Mouse (Mus musculus): ENCODE measurements around the gene Parp3. TPM values are rescaled to one million over a fixed set of nuclear protein-coding genes. Genes with fewer than 3 reads are reported as not detected.
"Not testable (repeated sequence)": the region's sequence is repeated elsewhere in the genome, so short reads cannot be mapped to it uniquely, and the experiment has no call there.

The Parp3 gene
- 3.7 and 4.6 TPM in 2 replicates for polyA plus RNA-seq (2016; fragmentation: Nextera tagmentation; extraction: Ambion mirVana)

DNA sequence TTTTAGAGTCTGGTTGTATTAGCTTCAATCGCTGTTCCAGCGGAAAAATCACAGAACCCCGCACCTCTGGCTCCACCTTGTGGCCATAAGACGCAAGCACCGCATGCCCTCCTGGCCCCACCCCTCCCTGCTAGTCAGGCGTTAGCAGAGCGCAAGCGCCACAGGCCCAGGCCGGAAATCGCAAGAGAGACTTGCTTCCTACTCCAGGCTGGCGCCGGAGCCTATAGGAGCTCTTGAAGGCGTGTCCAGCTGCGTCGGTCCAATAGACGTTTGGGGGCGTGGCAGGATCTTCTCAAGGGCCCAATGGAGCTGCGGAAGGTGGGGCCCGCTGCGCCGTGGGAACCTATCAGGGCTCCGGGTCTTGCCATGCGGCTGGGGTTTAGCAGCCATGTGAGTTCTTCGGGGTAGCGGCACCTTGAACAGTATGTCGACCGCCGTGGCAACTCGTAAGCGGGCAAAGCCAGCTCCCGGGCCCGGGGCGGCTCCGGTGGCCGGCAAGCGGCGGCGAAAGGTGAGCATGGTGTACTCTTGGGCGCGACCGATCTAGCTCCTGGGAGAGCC is at the start of gene Parp3:
Parp3 (minus strand) TSS at position 26 of the 561 bp plus-strand sequence.
- Histone ChIP-seq H3K9me3 (no peaks in the 10 kb centered on the region), H3K27ac (peak within 1 kb of the TSS; percentile 70), H3K36me3 (peaks cover 15% of the 10 kb centered on the region), H3K4me3 (peak within 1 kb of the TSS; percentile 83), H3K4me2 (replicated peaks) (peak within 1 kb of the TSS; percentile 94), H3K9ac (peak within 1 kb of the TSS; percentile 71), H3K27me3 (no peaks in the 10 kb centered on the region), H3K4me1 (peaks cover 36% of the 10 kb centered on the region)
- peak; percentile 96 for ATAC-seq (ENCODE audit: insufficient number of reproducible peaks, insufficient read depth, low FRiP score, low TSS enrichment)
- under 1% methylated on average over 41 of the region's 41 CpGs for WGBS

DNA sequence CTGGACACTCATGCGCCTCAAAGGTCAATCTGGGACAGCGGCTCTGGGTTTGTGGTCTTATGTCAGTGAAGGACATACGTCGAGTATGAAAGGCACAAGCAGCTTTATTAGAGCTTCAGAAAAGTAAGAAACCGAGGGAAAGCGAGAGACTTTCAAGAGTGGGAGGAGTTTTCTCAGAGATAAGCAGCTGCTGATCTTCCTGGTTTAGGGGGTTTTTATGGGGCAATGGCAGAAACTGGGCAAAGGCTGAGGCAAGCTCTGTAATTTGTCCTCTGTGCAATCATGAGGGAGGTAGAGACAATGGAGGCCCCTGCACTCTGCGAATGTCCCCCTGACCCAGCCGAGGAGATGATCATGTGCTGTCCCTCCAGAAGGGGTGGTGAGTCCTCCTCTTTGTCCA is 43.2 kb upstream of the Parp3 start:
- Histone ChIP-seq H3K9me3 (no peaks in the 10 kb centered on the region), H3K4me1 (no peaks in the 10 kb centered on the region), H3K9ac (no peak overlapping the region), H3K27me3 (no peaks in the 10 kb centered on the region), H3K4me3 (no peak overlapping the region), H3K27ac (no peak overlapping the region), H3K4me2 (replicated peaks) (no peak overlapping the region), H3K36me3 (no peaks in the 10 kb centered on the region)
- 81% methylated on average over 8 of the region's 8 CpGs for WGBS
- no peak for ATAC-seq (ENCODE audit: insufficient number of reproducible peaks, insufficient read depth, low FRiP score, low TSS enrichment)

DNA sequence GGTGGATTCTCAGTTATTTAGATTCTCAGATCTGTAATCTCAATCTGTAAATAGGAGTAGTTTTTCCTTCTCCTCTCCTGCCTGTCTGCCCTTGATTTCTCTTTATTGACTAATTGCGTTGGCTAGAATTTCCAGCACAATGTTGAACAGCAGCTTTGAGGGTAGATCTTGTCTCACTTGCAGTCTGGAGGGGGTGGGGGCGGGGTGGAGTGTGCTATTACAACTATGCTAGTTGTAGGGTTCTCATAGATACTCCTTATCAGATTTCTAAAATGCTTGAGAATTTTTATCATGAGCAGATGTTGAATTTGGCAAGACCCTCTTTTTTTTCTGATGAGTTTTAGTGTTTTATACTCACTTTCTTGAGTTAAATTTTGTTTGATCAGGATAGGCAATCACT is 42.7 kb upstream of the Parp3 start:
- no peaks in the 10 kb centered on the region for H3K4me1 ChIP-seq
- no peak overlapping the region for H3K4me3 ChIP-seq
- H3K4me2 ChIP-seq (replicated peaks) = no peak overlapping the region
- 45% methylated on average over 2 of the region's 2 CpGs for WGBS
- H3K36me3 ChIP-seq = no peaks in the 10 kb centered on the region
- H3K9ac ChIP-seq = no peak overlapping the region
- no peaks in the 10 kb centered on the region for H3K27me3 ChIP-seq
- H3K27ac ChIP-seq = no peak overlapping the region
- ATAC-seq (ENCODE audit: insufficient number of reproducible peaks, insufficient read depth, low FRiP score, low TSS enrichment) = no peak
- H3K9me3 ChIP-seq = no peaks in the 10 kb centered on the region

DNA sequence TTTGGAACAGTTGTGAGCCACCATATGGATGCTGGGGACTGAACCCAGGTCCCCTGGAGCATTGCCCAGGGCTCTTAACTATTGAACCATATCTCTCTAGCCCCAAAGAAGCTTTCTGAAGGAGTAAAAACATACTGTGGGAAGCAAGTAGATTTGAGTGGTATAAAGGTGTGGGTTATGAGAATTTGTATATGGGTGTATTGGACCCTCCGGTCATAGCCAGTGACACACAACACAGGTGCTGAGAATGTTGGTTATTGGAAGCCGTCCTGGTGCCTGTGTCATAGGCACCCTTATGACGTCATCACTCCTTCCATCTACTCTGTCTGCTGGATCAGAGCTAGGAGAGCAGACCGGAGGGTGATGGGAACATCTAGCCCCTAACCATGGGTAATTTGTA is 37.5 kb upstream of the Parp3 start, which contains the start of gene Iqcf5:
Iqcf5 (plus strand) TSS at position 301 of the 400 bp plus-strand sequence.
- Histone ChIP-seq H3K9ac (no peak within 1 kb of the TSS), H3K36me3 (no peaks in the 10 kb centered on the region), H3K4me1 (no peaks in the 10 kb centered on the region), H3K9me3 (no peaks in the 10 kb centered on the region), H3K27ac (no peak within 1 kb of the TSS), H3K27me3 (no peaks in the 10 kb centered on the region), H3K4me3 (no peak within 1 kb of the TSS), H3K4me2 (replicated peaks) (no peak within 1 kb of the TSS)
- 83% methylated on average over 4 of the region's 4 CpGs for WGBS
- no peak for ATAC-seq (ENCODE audit: insufficient number of reproducible peaks, insufficient read depth, low FRiP score, low TSS enrichment)

DNA sequence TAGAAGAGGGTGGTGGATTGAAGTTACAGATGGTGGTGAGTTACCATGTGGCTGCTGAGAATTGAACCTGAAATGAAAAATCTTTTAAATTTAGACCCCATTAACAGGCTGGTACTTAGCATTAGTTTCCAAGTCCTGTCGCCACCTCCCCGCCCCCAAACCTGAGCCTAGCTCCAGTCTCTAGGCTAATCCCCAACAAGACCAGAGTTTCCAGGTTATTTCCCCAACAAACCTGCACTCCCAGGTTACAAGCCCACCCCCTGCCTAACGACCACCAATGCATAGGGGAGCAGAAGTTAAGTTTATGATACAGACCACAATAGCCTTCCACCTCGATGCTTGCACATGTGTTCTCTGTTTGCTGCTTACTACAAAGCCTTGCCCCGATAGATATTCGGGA is 36.8 kb upstream of the Parp3 start:
- H3K9ac ChIP-seq = no peak overlapping the region
- 76% methylated on average over 6 of the region's 6 CpGs for WGBS
- ATAC-seq (ENCODE audit: insufficient number of reproducible peaks, insufficient read depth, low FRiP score, low TSS enrichment) = no peak
- no peak overlapping the region for H3K4me2 ChIP-seq (replicated peaks)
- no peak overlapping the region for H3K4me3 ChIP-seq
- no peaks in the 10 kb centered on the region for H3K9me3 ChIP-seq
- H3K36me3 ChIP-seq = no peaks in the 10 kb centered on the region
- no peaks in the 10 kb centered on the region for H3K4me1 ChIP-seq
- H3K27ac ChIP-seq = no peak overlapping the region
- no peaks in the 10 kb centered on the region for H3K27me3 ChIP-seq

DNA sequence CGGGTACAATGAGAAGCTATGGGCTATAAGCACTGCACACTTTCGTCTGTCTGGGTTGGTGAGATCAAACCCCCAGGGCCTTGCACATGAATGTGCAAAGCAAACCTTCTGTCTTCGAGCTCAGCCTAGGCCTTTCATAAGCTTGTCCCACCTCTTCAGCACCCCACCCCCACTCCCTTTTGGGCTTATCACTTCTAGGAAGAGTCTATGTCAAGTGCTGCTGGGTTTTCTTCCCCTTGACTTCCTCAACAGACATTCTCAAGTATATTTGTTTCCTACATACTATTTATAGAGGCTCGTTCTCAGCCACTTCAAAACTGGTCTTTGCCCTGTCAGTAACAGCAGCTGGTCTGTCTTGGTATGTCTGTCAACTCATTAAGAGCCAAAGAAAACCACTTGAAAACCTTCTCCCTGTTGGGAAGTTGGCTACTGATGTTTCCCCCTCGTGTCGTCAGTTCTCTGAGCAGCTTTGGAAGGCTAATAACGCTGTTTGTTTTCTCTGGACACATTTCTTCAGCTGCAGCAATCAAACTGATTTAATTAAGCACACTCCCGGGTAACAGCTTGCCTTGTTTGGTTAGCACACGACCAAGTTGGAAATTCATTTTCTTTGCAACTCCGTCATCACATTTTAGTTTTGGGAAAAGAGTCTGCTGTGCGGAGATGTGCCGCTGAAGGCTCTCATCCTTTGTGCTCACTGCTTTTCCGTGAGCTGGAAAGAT is 36.1 kb upstream of the Parp3 start:
- Histone ChIP-seq H3K27me3 (no peaks in the 10 kb centered on the region), H3K4me3 (no peak overlapping the region), H3K4me2 (replicated peaks) (no peak overlapping the region), H3K36me3 (no peaks in the 10 kb centered on the region), H3K27ac (no peak overlapping the region), H3K9me3 (no peaks in the 10 kb centered on the region), H3K4me1 (no peaks in the 10 kb centered on the region), H3K9ac (no peak overlapping the region)
- no peak for ATAC-seq (ENCODE audit: insufficient number of reproducible peaks, insufficient read depth, low FRiP score, low TSS enrichment)
- WGBS = 63% methylated on average over 13 of the region's 13 CpGs

DNA sequence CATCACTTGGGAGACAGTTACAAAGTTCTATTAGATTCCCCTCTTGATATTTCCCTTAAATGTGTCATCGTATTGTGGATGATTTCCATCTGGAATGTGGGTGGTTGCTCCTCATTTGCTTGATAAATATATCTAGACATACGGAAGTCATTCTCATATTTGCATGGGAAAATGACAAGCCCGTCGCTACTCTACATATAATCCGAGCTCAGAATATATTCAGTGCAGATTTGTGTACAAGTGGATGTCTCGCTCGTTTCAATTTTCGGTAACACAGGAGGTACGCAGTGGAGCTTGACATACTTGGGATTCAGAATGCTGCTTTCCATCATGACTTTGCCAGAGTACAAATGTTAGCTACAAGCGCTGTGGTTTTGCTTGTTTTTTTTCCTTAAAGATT is 32.6 kb upstream of the Parp3 start:
- H3K4me1 ChIP-seq = no peaks in the 10 kb centered on the region
- WGBS = 91% methylated on average over 10 of the region's 10 CpGs
- H3K27ac ChIP-seq = no peak overlapping the region
- H3K4me2 ChIP-seq (replicated peaks) = no peak overlapping the region
- no peak overlapping the region for H3K4me3 ChIP-seq
- no peak overlapping the region for H3K9ac ChIP-seq
- no peaks in the 10 kb centered on the region for H3K9me3 ChIP-seq
- no peaks in the 10 kb centered on the region for H3K27me3 ChIP-seq
- no peak for ATAC-seq (ENCODE audit: insufficient number of reproducible peaks, insufficient read depth, low FRiP score, low TSS enrichment)
- H3K36me3 ChIP-seq = no peaks in the 10 kb centered on the region

DNA sequence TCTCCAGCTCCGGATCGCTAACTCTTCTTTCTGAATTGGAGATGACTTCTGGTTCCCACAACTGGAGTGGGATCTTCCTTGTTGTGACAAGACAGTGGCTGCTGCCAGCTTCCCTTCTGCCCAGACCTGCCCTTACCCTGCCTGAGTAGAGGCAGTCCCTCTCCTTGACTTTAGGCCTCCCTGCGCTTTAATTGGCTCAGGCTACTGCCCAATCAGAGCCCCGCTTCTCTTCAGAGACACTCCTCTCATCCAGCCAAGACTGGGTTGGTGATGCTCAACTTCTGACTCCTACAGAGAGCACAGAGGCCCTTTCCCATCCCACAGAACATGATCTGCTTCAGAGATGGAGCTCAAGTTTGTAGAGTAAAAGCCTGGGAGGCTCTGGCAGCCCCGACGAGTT is 27.5 kb upstream of the Parp3 start:
- no peaks in the 10 kb centered on the region for H3K36me3 ChIP-seq
- no peak overlapping the region for H3K9ac ChIP-seq
- WGBS = 75% methylated on average over 6 of the region's 6 CpGs
- no peaks in the 10 kb centered on the region for H3K9me3 ChIP-seq
- no peak overlapping the region for H3K4me2 ChIP-seq (replicated peaks)
- no peaks in the 10 kb centered on the region for H3K4me1 ChIP-seq
- H3K27ac ChIP-seq = no peak overlapping the region
- no peak overlapping the region for H3K4me3 ChIP-seq
- no peak for ATAC-seq (ENCODE audit: insufficient number of reproducible peaks, insufficient read depth, low FRiP score, low TSS enrichment)
- no peaks in the 10 kb centered on the region for H3K27me3 ChIP-seq

DNA sequence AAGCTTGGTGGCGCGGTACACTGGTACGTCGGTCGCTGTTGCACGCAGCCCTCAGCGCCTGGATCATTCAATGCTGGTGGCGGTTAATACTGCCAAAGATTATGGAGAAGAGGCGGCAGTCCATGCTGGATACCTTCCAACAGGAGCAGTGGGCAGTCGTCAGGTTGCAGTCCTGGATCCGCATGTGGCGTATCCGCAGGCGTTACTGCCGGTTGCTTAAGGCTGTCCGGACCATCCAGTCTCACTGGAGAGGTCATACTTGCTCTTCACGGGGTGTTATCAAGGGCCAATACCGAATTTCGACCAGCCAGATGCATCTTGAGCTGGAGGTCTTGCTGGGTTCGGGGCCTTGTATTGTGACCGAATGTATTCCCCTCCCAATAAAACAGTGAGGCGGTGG is 25.1 kb upstream of the Parp3 start:
- Histone ChIP-seq H3K9ac (no peak overlapping the region), H3K36me3 (no peaks in the 10 kb centered on the region), H3K9me3 (no peaks in the 10 kb centered on the region), H3K27me3 (no peaks in the 10 kb centered on the region), H3K4me3 (no peak overlapping the region), H3K4me1 (no peaks in the 10 kb centered on the region), H3K27ac (no peak overlapping the region), H3K4me2 (replicated peaks) (no peak overlapping the region)
- 89% methylated on average over 22 of the region's 22 CpGs for WGBS
- no peak for ATAC-seq (ENCODE audit: insufficient number of reproducible peaks, insufficient read depth, low FRiP score, low TSS enrichment)

DNA sequence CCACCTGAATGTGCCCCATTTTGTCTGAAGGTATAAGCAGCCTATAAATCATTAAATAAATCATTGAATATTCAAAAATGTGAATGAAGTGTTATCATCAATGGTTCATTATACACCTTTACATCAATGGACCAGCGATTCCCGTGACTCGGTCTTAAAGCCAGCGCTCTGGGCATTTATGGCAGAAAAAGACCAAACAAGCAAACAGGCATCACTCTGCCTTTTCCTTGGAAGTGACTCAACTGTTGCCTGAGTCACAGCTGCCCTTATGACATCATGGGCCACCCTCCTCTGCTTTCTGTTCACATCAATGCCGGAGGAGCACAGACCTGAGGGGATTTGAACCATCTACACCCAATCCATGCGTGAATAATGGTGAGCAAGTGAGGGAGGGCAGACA is 22.9 kb upstream of the Parp3 start, which contains the start of gene Iqcf1:
Iqcf1 (plus strand) TSS at position 301 of the 400 bp plus-strand sequence.
- no peaks in the 10 kb centered on the region for H3K4me1 ChIP-seq
- no peak within 1 kb of the TSS for H3K27ac ChIP-seq
- no peak within 1 kb of the TSS for H3K4me2 ChIP-seq (replicated peaks)
- WGBS = 83% methylated on average over 6 of the region's 6 CpGs
- H3K9me3 ChIP-seq = no peaks in the 10 kb centered on the region
- no peak within 1 kb of the TSS for H3K9ac ChIP-seq
- ATAC-seq (ENCODE audit: insufficient number of reproducible peaks, insufficient read depth, low FRiP score, low TSS enrichment) = no peak
- no peaks in the 10 kb centered on the region for H3K36me3 ChIP-seq
- no peaks in the 10 kb centered on the region for H3K27me3 ChIP-seq
- H3K4me3 ChIP-seq = no peak within 1 kb of the TSS

DNA sequence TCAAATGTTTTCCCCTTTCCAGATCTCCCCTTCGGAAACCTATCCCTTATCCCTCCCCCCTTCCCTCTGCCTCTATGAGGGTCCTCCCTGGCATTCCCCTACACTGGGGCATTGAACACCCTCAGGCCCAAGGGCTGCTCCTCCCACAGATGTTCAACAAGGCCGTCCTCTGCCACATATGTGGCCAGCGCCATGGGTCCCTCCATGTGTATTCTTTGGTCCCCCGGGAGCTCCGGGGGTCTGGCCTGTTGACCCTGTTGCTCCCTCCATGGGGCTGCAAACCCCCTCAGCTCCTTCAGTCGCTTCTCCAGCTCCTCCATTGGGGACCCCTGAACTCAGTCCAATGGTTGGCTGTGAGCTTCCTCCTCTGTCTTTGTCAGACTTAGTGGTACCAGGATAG is 10.9 kb upstream of the Parp3 start:
- H3K4me1 ChIP-seq; H3K27ac ChIP-seq; H3K9ac ChIP-seq; ATAC-seq (ENCODE audit: insufficient number of reproducible peaks, insufficient read depth, low FRiP score, low TSS enrichment); H3K27me3 ChIP-seq; H3K4me2 ChIP-seq (replicated peaks); H3K4me3 ChIP-seq; H3K9me3 ChIP-seq: not testable (repeated sequence)
- peaks cover 36% of the 10 kb centered on the region for H3K36me3 ChIP-seq
- 80% methylated on average over 6 of the region's 6 CpGs for WGBS

DNA sequence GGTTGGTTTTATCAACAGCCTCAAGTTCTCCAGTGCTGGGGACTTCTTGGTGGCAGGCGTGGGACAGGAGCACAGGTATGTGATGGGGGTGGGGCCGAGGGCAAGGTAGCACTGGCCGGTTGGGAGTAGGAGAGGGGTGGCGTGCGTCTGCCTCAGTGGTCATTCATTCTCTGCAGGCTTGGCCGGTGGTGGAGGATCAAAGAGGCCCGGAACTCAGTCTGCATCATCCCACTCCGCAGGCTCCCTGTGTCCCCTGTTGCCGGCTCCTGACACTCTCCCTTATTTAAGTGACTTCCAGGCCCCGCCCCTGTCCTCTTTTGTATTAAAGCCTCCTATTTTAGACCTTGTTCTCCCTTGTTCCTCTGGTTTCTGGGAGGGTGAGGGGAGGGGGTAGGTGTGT is 8.3 kb upstream of the Parp3 start:
- Histone ChIP-seq H3K4me1 (no peaks in the 10 kb centered on the region), H3K4me2 (replicated peaks) (no peak overlapping the region), H3K27ac (no peak overlapping the region), H3K9me3 (no peaks in the 10 kb centered on the region), H3K9ac (no peak overlapping the region), H3K27me3 (no peaks in the 10 kb centered on the region), H3K36me3 (peaks cover 57% of the 10 kb centered on the region), H3K4me3 (no peak overlapping the region)
- 85% methylated on average over 10 of the region's 10 CpGs for WGBS
- no peak for ATAC-seq (ENCODE audit: insufficient number of reproducible peaks, insufficient read depth, low FRiP score, low TSS enrichment)

Measured in embryonic facial prominence, embryonic 12.5 days (tissue).